Comparison of ENCODE assay signal across 8 mouse cellular contexts in the genomic region with DNA sequence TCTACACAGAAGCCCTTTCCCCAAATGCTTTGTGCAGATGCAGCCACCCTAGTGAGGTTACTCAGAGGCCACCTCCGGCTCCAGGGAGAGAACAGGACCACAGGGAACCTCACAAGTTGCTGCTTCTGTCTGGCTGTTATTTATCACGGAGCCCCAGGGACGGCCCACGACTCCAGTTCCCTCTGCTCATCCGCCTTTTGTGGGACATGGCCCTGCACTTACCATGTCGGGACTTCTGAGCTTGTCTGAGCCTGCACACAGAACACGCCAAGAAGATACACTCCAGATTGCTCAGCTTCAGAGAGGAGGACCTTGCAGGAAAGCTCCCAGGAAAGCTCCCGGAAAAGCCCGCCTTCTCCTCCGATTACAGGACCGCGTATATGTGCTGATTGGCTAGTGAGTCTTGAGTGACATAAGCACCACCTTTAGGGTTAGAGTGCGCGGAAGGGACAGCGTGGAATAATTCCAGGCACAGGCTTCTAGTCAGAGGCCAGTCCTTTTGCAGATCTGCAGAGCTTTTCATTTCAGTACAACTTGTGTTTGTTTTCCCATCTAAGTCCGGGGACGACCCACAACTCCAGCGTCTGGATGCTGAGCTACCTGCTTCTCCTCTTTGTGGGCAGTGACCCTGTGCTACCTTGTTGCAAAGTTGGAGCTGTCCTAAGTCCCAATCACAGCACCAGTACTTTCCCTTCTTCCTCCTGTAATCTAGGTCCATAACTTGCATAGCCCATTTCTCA. TPM values are rescaled to one million over a fixed set of nuclear protein-coding genes. Genes with fewer than 3 reads are reported as not detected.
DNase-seq lines count a peak whose midpoint lies in the region; ATAC-seq and TF ChIP-seq lines count a peak whose summit lies in the region.
"Not testable (repeated sequence)": the region's sequence is repeated elsewhere in the genome, so short reads cannot be mapped to it uniquely, and the experiment has no call there.

A gene (minus strand): TSS at position 307 of the 740 bp plus-strand sequence.

- peak; percentile 91 for ATAC-seq in CD4-positive, CD25-positive, alpha-beta regulatory T cell, adult 4 months
- peak; percentile 100 for ATAC-seq in cerebellum, adult (ENCODE audit: insufficient number of reproducible peaks, low FRiP score, low TSS enrichment)
- peak; percentile 100 for ATAC-seq in forebrain, embryonic 14.5 days
- ATAC-seq in heart, postnatal 0 days (ENCODE audit: insufficient read depth, low read depth), result peak; percentile 96
- ATAC-seq in liver, embryonic 13.5 days (ENCODE audit: low read depth), result peak; percentile 97
- peak; percentile 99 for ATAC-seq in stomach, embryonic 15.5 days (ENCODE audit: insufficient read depth, low FRiP score, low read depth)

- peak within 1 kb of the TSS; percentile 52 for H3K9ac ChIP-seq in forebrain, embryonic 14.5 days (ENCODE audit: low read length)
- not testable (repeated sequence) for H3K9ac ChIP-seq in heart, postnatal 0 days (replicated peaks; ENCODE audit: low read depth, low read length); stomach, embryonic 15.5 days
- H3K9ac ChIP-seq in liver, embryonic 13.5 days, result peak within 1 kb of the TSS; percentile 43; the same call in 1 of the 2 replicates

- not testable (repeated sequence) for TF ChIP-seq EP300 in heart, postnatal 0 days (IDR thresholded peaks at IDR 0.05; ENCODE audit: low read depth)

- not testable (repeated sequence) for H3K9me3 ChIP-seq in forebrain, embryonic 14.5 days (replicated peaks; ENCODE audit: control insufficient read depth, low read length); heart, postnatal 0 days (replicated peaks; ENCODE audit: control insufficient read depth, low read length); liver, embryonic 13.5 days (replicated peaks); stomach, embryonic 15.5 days

- H3K4me1 ChIP-seq in forebrain, embryonic 14.5 days (ENCODE audit: control insufficient read depth, insufficient read depth, low read length); heart, postnatal 0 days (ENCODE audit: control insufficient read depth, insufficient read depth); liver, embryonic 13.5 days (replicated peaks); stomach, embryonic 15.5 days: not testable (repeated sequence)

- H3K4me3 ChIP-seq in forebrain, embryonic 14.5 days (ENCODE audit: low read depth, low read length), result peak within 1 kb of the TSS; percentile 33
- H3K4me3 ChIP-seq in heart, postnatal 0 days (ENCODE audit: low read depth, low read length), result peak within 1 kb of the TSS; percentile 55
- H3K4me3 ChIP-seq in liver, embryonic 13.5 days (replicated peaks), result peak within 1 kb of the TSS; percentile 51
- peak within 1 kb of the TSS; percentile 45 for H3K4me3 ChIP-seq in stomach, embryonic 15.5 days (replicated peaks)

- not testable (repeated sequence) for TF ChIP-seq CTCF in heart, postnatal 0 days (IDR thresholded peaks at IDR 0.05; ENCODE audit: low read depth)

- H3K27me3 ChIP-seq in forebrain, embryonic 14.5 days (replicated peaks; ENCODE audit: control insufficient read depth, insufficient read depth, low read length); heart, postnatal 0 days (ENCODE audit: control insufficient read depth, insufficient read depth, low read length); liver, embryonic 13.5 days; stomach, embryonic 15.5 days (replicated peaks): not testable (repeated sequence)

- H3K36me3 ChIP-seq in forebrain, embryonic 14.5 days (ENCODE audit: control insufficient read depth, insufficient read depth, low read length); heart, postnatal 0 days (replicated peaks; ENCODE audit: control insufficient read depth, insufficient read depth, low read length); liver, embryonic 13.5 days; stomach, embryonic 15.5 days: not testable (repeated sequence)

- DNase-seq in forebrain, embryonic 14.5 days (ENCODE audit: low spot score), result peak; percentile 67
- DNase-seq in heart, postnatal 0 days (ENCODE audit: low spot score), result peak; percentile 22
- DNase-seq in kidney, postnatal 36 days, result peak; percentile 78 to 79
- peak; percentile 39 for DNase-seq in liver, embryonic 13.5 days
- DNase-seq in natural killer cell, adult 2 months (ENCODE audit: low spot score in 2 of 2), result peak; percentile 4 to 18

- not testable (repeated sequence) for H3K27ac ChIP-seq in forebrain, embryonic 14.5 days (ENCODE audit: low read depth, low read length); liver, embryonic 13.5 days
- H3K27ac ChIP-seq in heart, postnatal 0 days (ENCODE audit: low read depth), result peak within 1 kb of the TSS; percentile 48
- H3K27ac ChIP-seq in stomach, embryonic 15.5 days, result peak within 1 kb of the TSS; percentile 77

- peak within 1 kb of the TSS; percentile 50 for H3K4me2 ChIP-seq in forebrain, embryonic 14.5 days (ENCODE audit: low read length)
- H3K4me2 ChIP-seq in heart, postnatal 0 days (ENCODE audit: low read depth, low read length), result peak within 1 kb of the TSS; percentile 51
- H3K4me2 ChIP-seq in liver, embryonic 13.5 days, result peak within 1 kb of the TSS; percentile 54
- peak within 1 kb of the TSS; percentile 54 for H3K4me2 ChIP-seq in stomach, embryonic 15.5 days

- under 1% methylated on average over 18 of the region's 18 CpGs for WGBS in forebrain, embryonic 14.5 days
- under 1% methylated on average over 18 of the region's 18 CpGs for WGBS in heart, postnatal 0 days
- under 1% methylated on average over 18 of the region's 18 CpGs for WGBS in liver, embryonic 13.5 days (ENCODE audit: insufficient replicate concordance)
- 0% methylated on average over 18 of the region's 18 CpGs for WGBS in stomach, embryonic 15.5 days

RNA-seq across cellular contexts. Expression of the gene that starts here (rescaled TPM):
- polyA plus RNA-seq in CD4-positive, CD25-positive, alpha-beta regulatory T cell, adult 4 months (2017; shearing (Covaris generic)), result 10 to 100 TPM; 12.4 to 14.2 TPM
- polyA plus RNA-seq in forebrain, embryonic 14.5 days (2014; fragmentation: Nextera tagmentation; extraction: Ambion mirVana), result 5.7 and 7.5 TPM in 2 replicates
- 0.95 and 1.9 TPM in 2 replicates for total RNA-seq in heart, postnatal 0 days (2014; rRNA removed; ENCODE audit: low replicate concordance)
- 3.0 and 4.1 TPM in 2 replicates for polyA plus RNA-seq in heart, postnatal 0 days (2015; fragmentation: Nextera tagmentation; extraction: Ambion mirVana)
- polyA plus RNA-seq in liver, embryonic 13.5 days (2015; fragmentation: Nextera tagmentation; extraction: Ambion mirVana), result 0.98 and 1.5 TPM in 2 replicates
- 7.4 and 8.1 TPM in 2 replicates for polyA plus RNA-seq in stomach, embryonic 15.5 days (2015; fragmentation: Nextera tagmentation; extraction: Ambion mirVana)

Comparison
In these comparisons a context has a peak if more than half of its experiments do, and no peak if none do; other contexts are left out.
1. DNase-seq: peak in every context shown above with its lines; median percentile 78 in kidney, postnatal 36 days; 67 in forebrain, embryonic 14.5 days; 39 in liver, embryonic 13.5 days; 22 in heart, postnatal 0 days; 11 in natural killer cell, adult 2 months.